Mouse (Mus musculus) heart, adult 2 months (tissue): ENCODE data around the gene Cel. TPM values are rescaled to one million over a fixed set of nuclear protein-coding genes. Genes with fewer than 3 reads are reported as not detected.

Experiments
- DNase-seq, 2 experiments: peaks; one replicate each; pipeline ENCODE4 v3.0.0; 2021
- H3K27ac ChIP-seq: fragments of 200-600 bp; 2 replicates; pipeline ENCODE4 v1.8.1; 2022
- H3K27me3 ChIP-seq: fragments of 200-500 bp; 2 replicates; pipeline ENCODE4 v1.6.1; 2012; ENCODE audit warnings: mild to moderate bottlenecking, low read length, inconsistent platforms, mixed read lengths; ENCODE audit not compliant: control insufficient read depth, insufficient read depth
- H3K36me3 ChIP-seq: fragments of 200-500 bp; 2 replicates; pipeline ENCODE4 v1.6.1; 2012; ENCODE audit warnings: low read length, inconsistent platforms; ENCODE audit not compliant: control insufficient read depth, insufficient read depth
- H3K4me1 ChIP-seq: fragments of 200-500 bp; 2 replicates; pipeline ENCODE4 v1.6.1; 2011; ENCODE audit warnings: low read length; ENCODE audit not compliant: control insufficient read depth, insufficient read depth
- H3K4me3 ChIP-seq: fragments of 200-600 bp; 2 replicates; pipeline ENCODE4 v1.8.1; 2022
- H3K79me2 ChIP-seq: fragments of 200-500 bp; replicated peaks from 2 replicates; pipeline ENCODE4 v1.6.1; 2012; ENCODE audit warnings: mild to moderate bottlenecking, inconsistent platforms, low read length, moderate library complexity, mixed read lengths; ENCODE audit not compliant: control insufficient read depth, insufficient read depth
- H3K9ac ChIP-seq: fragments of 200-500 bp; 2 replicates; pipeline ENCODE4 v1.6.1; 2012; ENCODE audit warnings: low read depth, mild to moderate bottlenecking, control low read depth, inconsistent platforms, low read length, mixed read lengths
- CTCF ChIP-seq: fragments of 200-600 bp; IDR thresholded peaks from 2 replicates; pipeline ENCODE4 v1.8.1; 2022; ENCODE audit warnings: antibody characterized with exemption, mild to moderate bottlenecking, moderate library complexity
- EP300 ChIP-seq: fragments of 200-500 bp; IDR thresholded peaks from 2 replicates; pipeline ENCODE4 v1.6.1; 2011; ENCODE audit warnings: low read depth, low read length, control low read depth; ENCODE audit not compliant: insufficient read depth
- POLR2A ChIP-seq: fragments of 200-500 bp; IDR thresholded peaks from 2 replicates; pipeline ENCODE4 v1.6.1; 2011; ENCODE audit warnings: mild to moderate bottlenecking, low read depth, low read length, control low read depth; ENCODE audit not compliant: insufficient read depth
- WGBS: fragments of 180-500 bp; shearing (Covaris S2); methylation state at CpG from one replicate; pipeline ENCODE4 v1.1.7; 2018; 5-methylcytosine and 5-hydroxymethylcytosine counted together
- intact Hi-C: fragments of 180-260 bp; cut with DNase I; formaldehyde crosslinking; loops from one replicate; pipeline ENCODE4 v1.15.1; 2025
- polyA plus RNA-seq: library from polyadenylated mRNA; depleted of rRNA; stranded (reverse); fragments of >200 nt; gene quantifications from 2 replicates; pipeline ENCODE4 v1.2.3, GENCODE M21; 2012
- total RNA-seq, 2 experiments: library from RNA; stranded (reverse); gene quantifications; 2 replicates each; pipeline ENCODE4 v1.2.3; 2021

Gene Cel
- total and polyA plus RNA-seq, 3 experiments, result not detected

- intact Hi-C loops, result no loop called here
- TF ChIP-seq CTCF, result peak; percentile 57
- no peak for TF ChIP-seq EP300
Measured at GRCm38 (mm10) chr2:28578003-28578402, 14.8 kb upstream of the Cel start.

GRCm38 (mm10) chr2:28576815-28577214 lies 13.6 kb upstream of the Cel start:
- Histone ChIP-seq H3K79me2 (no peaks in the 10 kb centered on the region), H3K4me3 (no peak overlapping the region), H3K4me1 (no peaks in the 10 kb centered on the region), H3K9ac (no peak overlapping the region), H3K27ac (no peak overlapping the region), H3K27me3 (no peaks in the 10 kb centered on the region), H3K36me3 (no peaks in the 10 kb centered on the region)
- intact Hi-C loops, result no loop called here
- no peak for DNase-seq
- WGBS, result 78% methylated on average over 3 of the region's 3 CpGs
- TF ChIP-seq EP300 (no peak), POLR2A (no peak), CTCF (no peak)

More at GRCm38 (mm10) chr2:28578003-28578402, 14.8 kb upstream of the Cel start:
- Histone ChIP-seq H3K4me1 (no peaks in the 10 kb centered on the region), H3K79me2 (no peaks in the 10 kb centered on the region), H3K4me3 (no peak overlapping the region), H3K36me3 (no peaks in the 10 kb centered on the region), H3K9ac (no peak overlapping the region), H3K27ac (no peak overlapping the region), H3K27me3 (no peaks in the 10 kb centered on the region)
- no peak for DNase-seq
- 72% methylated on average over 5 of the region's 5 CpGs for WGBS

GRCm38 (mm10) chr2:28575341-28575740 lies 12.1 kb upstream of the Cel start:
- WGBS, result 61% methylated on average over 4 of the region's 4 CpGs
- H3K27me3 ChIP-seq, result no peaks in the 10 kb centered on the region
- H3K9ac ChIP-seq, result no peak overlapping the region
- no peaks in the 10 kb centered on the region for H3K79me2 ChIP-seq
- H3K36me3 ChIP-seq, result no peaks in the 10 kb centered on the region
- H3K27ac ChIP-seq, result no peak overlapping the region
- H3K4me1 ChIP-seq, result no peaks in the 10 kb centered on the region
- intact Hi-C loops, result no loop called here
- DNase-seq, result no peak
- H3K4me3 ChIP-seq, result no peak overlapping the region
- TF ChIP-seq EP300 (no peak), POLR2A (no peak), CTCF (no peak)

- WGBS, result 77% methylated on average over 3 of the region's 3 CpGs
- no peak for DNase-seq
- Histone ChIP-seq H3K27me3 (no peaks in the 10 kb centered on the region), H3K9ac (no peak overlapping the region), H3K4me3 (no peak overlapping the region), H3K27ac (no peak overlapping the region), H3K36me3 (no peaks in the 10 kb centered on the region), H3K79me2 (no peaks in the 10 kb centered on the region), H3K4me1 (peaks cover 9% of the 10 kb centered on the region)
- intact Hi-C loops, result no loop called here
- TF ChIP-seq POLR2A, result no peak
- TF ChIP-seq CTCF, result no peak
- TF ChIP-seq EP300, result no peak
Measured at GRCm38 (mm10) chr2:28569903-28570302, 6.7 kb upstream of the Cel start.

GRCm38 (mm10) chr2:28566545-28566944 lies 3.3 kb upstream of the Cel start:
- intact Hi-C loops, result no loop called here
- 45% methylated on average over 5 of the region's 5 CpGs for WGBS
- Histone ChIP-seq H3K36me3 (no peaks in the 10 kb centered on the region), H3K27me3 (no peaks in the 10 kb centered on the region), H3K27ac (peak overlapping the region; percentile 24; the same call in 1 of the 2 replicates), H3K4me1 (peaks cover 9% of the 10 kb centered on the region), H3K4me3 (no peak overlapping the region), H3K79me2 (no peaks in the 10 kb centered on the region), H3K9ac (no peak overlapping the region)
- DNase-seq, result peak in 1 of 2 experiments; percentile 35
- TF ChIP-seq POLR2A (no peak), EP300 (0 out of 2 replicates have a peak, but pooled peaks have one; percentile 48)

GRCm38 (mm10) chr2:28564380-28564779 lies 1.2 kb upstream of the Cel start:
- Histone ChIP-seq H3K9ac (no peak overlapping the region), H3K36me3 (no peaks in the 10 kb centered on the region), H3K79me2 (no peaks in the 10 kb centered on the region), H3K27ac (no peak overlapping the region), H3K27me3 (no peaks in the 10 kb centered on the region), H3K4me3 (no peak overlapping the region), H3K4me1 (peaks cover 9% of the 10 kb centered on the region)
- 96% methylated on average over 4 of the region's 4 CpGs for WGBS
- intact Hi-C loops, result no loop called here
- DNase-seq, result no peak
- TF ChIP-seq POLR2A, result no peak
- no peak for TF ChIP-seq EP300
- no peak for TF ChIP-seq CTCF

- no peak for TF ChIP-seq POLR2A
- no peak for TF ChIP-seq CTCF
- TF ChIP-seq EP300, result no peak
- no peak for DNase-seq
- intact Hi-C loops, result no loop called here
- Histone ChIP-seq H3K4me3 (no peak overlapping the region), H3K27me3 (no peaks in the 10 kb centered on the region), H3K27ac (no peak overlapping the region), H3K36me3 (no peaks in the 10 kb centered on the region), H3K9ac (no peak overlapping the region), H3K4me1 (peaks cover 9% of the 10 kb centered on the region), H3K79me2 (no peaks in the 10 kb centered on the region)
Measured at GRCm38 (mm10) chr2:28563830-28564229, 627 bp upstream of the Cel start.
